Mouse (Mus musculus): ENCODE data around the gene March6.

Gene March6

GRCm38 (mm10) chr15:31511795-31512194, 19.1 kb downstream of the March6 start:
- no peak for DNase-seq (ENCODE audit: extremely low spot score, low spot score)

- no peak for DNase-seq (ENCODE audit: extremely low spot score, low spot score)
These were observed 19.5 kb downstream of the March6 start for GRCm38 (mm10) chr15:31511406-31511771.

GRCm38 (mm10) chr15:31510477-31511405, 20.1 kb downstream of the March6 start:
- DNase-seq (ENCODE audit: extremely low spot score, low spot score), result no peak

GRCm38 (mm10) chr15:31505082-31505481, 25.8 kb downstream of the March6 start:
- DNase-seq (ENCODE audit: extremely low spot score, low spot score), result no peak

- DNase-seq (ENCODE audit: extremely low spot score, low spot score), result no peak
These were observed 27.4 kb downstream of the March6 start for GRCm38 (mm10) chr15:31503447-31503846.

GRCm38 (mm10) chr15:31502996-31503395, 27.9 kb downstream of the March6 start:
- no peak for DNase-seq (ENCODE audit: extremely low spot score, low spot score)

- no peak for DNase-seq (ENCODE audit: extremely low spot score, low spot score)
These were observed 28.5 kb downstream of the March6 start for GRCm38 (mm10) chr15:31502313-31502712.

- DNase-seq (ENCODE audit: extremely low spot score, low spot score), result no peak
These were observed 36.0 kb downstream of the March6 start for GRCm38 (mm10) chr15:31494803-31495202.

- DNase-seq (ENCODE audit: extremely low spot score, low spot score), result no peak
These were observed 36.5 kb downstream of the March6 start for GRCm38 (mm10) chr15:31494310-31494709.

- no peak for DNase-seq (ENCODE audit: extremely low spot score, low spot score)
These were observed 43.4 kb downstream of the March6 start for GRCm38 (mm10) chr15:31487407-31487806.

GRCm38 (mm10) chr15:31476678-31477077, 54.2 kb downstream of the March6 start:
- no peak for DNase-seq (ENCODE audit: extremely low spot score, low spot score)

- no peak for DNase-seq (ENCODE audit: extremely low spot score, low spot score)
These were observed 57.9 kb downstream of the March6 start for GRCm38 (mm10) chr15:31472645-31473574.

GRCm38 (mm10) chr15:31471529-31471928, 59.3 kb downstream of the March6 start:
- no peak for DNase-seq (ENCODE audit: extremely low spot score, low spot score)

- no peak for DNase-seq (ENCODE audit: extremely low spot score, low spot score)
These were observed 61.4 kb downstream of the March6 start for GRCm38 (mm10) chr15:31469497-31469896.

GRCm38 (mm10) chr15:31468806-31469205, 62.0 kb downstream of the March6 start:
- no peak for DNase-seq (ENCODE audit: extremely low spot score, low spot score)

GRCm38 (mm10) chr15:31466749-31467148, 64.1 kb downstream of the March6 start:
- no peak for DNase-seq (ENCODE audit: extremely low spot score, low spot score)

GRCm38 (mm10) chr15:31466295-31466694, 64.6 kb downstream of the March6 start:
- no peak for DNase-seq (ENCODE audit: extremely low spot score, low spot score)

- no peak for DNase-seq (ENCODE audit: extremely low spot score, low spot score)
These were observed 65.0 kb downstream of the March6 start for GRCm38 (mm10) chr15:31465806-31466205.

GRCm38 (mm10) chr15:31460571-31460970, 70.3 kb downstream of the March6 start:
- DNase-seq (ENCODE audit: extremely low spot score, low spot score), result no peak

- DNase-seq (ENCODE audit: extremely low spot score, low spot score), result no peak
These were observed 72.8 kb downstream of the March6 start for GRCm38 (mm10) chr15:31458081-31458480.

GRCm38 (mm10) chr15:31456381-31456780, 74.5 kb downstream of the March6 start:
- no peak for DNase-seq (ENCODE audit: extremely low spot score, low spot score)

GRCm38 (mm10) chr15:31454861-31455295, 76.0 kb downstream of the March6 start:
- DNase-seq (ENCODE audit: extremely low spot score, low spot score), result no peak

Measured in neural tube, embryonic 10.5 days (tissue).